Mouse (Mus musculus) cortical plate, adult 2 months (tissue): ENCODE measurements around the gene Uba52. TPM values are rescaled to one million over a fixed set of nuclear protein-coding genes. Genes with fewer than 3 reads are reported as not detected.

Source experiments
- H3K27ac ChIP-seq: fragments of 200-500 bp; 2 replicates; pipeline ENCODE4 v1.5.1; 2012; ENCODE audit warnings: low read length, control low read depth, inconsistent platforms; ENCODE audit not compliant: insufficient read depth
- H3K4me1 ChIP-seq: fragments of 200-500 bp; 2 replicates; pipeline ENCODE4 v1.6.1; 2011; ENCODE audit warnings: low read length; ENCODE audit not compliant: control insufficient read depth, insufficient read depth
- H3K4me3 ChIP-seq: fragments of 200-500 bp; 2 replicates; pipeline ENCODE4 v1.5.1; 2011; ENCODE audit warnings: mild to moderate bottlenecking, low read length, control low read depth; ENCODE audit not compliant: insufficient read depth
- CTCF ChIP-seq: fragments of 200-500 bp; IDR thresholded peaks from 2 replicates; pipeline ENCODE4 v1.5.1; 2011; ENCODE audit warnings: mild to moderate bottlenecking, control low read depth, low read length; ENCODE audit not compliant: insufficient read depth; ENCODE audit errors: extremely low read depth
- POLR2A ChIP-seq: fragments of 200-500 bp; IDR thresholded peaks from 2 replicates; pipeline ENCODE4 v1.6.1; 2011; ENCODE audit warnings: mild to moderate bottlenecking, low read length, control low read depth; ENCODE audit not compliant: insufficient read depth; ENCODE audit errors: extremely low read depth
- polyA plus RNA-seq: library from polyadenylated mRNA; depleted of rRNA; stranded (reverse); fragments of >200 nt; gene quantifications from 2 replicates; pipeline ENCODE4 v1.2.3, GENCODE M21; 2012

Uba52 gene
- polyA plus RNA-seq, 1 experiment: 851 TPM

DNA sequence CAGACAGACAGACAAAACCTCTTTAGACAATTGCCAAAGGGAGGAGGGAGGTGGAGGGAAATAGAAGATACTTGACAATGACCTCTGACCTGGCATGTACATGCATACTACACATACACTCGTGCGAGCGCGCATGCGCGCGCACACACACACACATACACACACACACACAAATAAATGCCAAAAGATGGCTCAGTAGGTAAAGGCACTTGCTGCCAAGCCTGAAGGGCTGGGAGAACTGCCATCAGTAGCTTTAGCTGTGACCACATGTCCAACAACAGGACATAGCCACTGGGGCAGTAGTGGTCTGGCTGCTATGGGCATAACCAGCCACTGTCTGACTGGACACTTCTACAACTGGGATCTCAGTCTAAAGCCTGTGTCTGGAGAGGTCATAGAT is 38.7 kb downstream of the Uba52 start:
- TF ChIP-seq POLR2A: no peak
- Histone ChIP-seq H3K4me1 (peaks cover 10% of the 10 kb centered on the region), H3K4me3 (no peak overlapping the region), H3K27ac (no peak overlapping the region)

DNA sequence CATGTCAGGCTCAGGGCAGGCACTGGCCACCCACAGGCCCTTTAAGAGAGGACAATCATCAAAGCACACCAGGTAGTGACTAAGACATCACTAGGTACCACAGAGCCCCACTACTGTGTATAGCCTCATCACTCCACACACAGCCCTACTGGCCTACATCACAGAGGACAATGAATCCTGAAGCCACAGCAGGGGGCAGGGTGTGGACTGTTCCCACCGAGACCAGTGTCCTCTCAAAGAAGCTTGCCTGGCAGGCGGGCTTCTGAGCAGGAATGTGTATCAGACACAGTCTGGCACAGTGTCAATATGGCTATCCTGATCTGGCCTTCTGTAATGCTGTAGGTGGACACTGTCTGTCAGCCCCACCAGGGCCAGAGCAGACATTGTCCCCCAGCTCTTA is 40.7 kb downstream of the Uba52 start:
- Histone ChIP-seq H3K27ac (no peak overlapping the region; the same call in 1 of the 2 replicates), H3K4me3 (no peak overlapping the region), H3K4me1 (peaks cover 10% of the 10 kb centered on the region)
- TF ChIP-seq CTCF (no peak), POLR2A (no peak)

- TF ChIP-seq POLR2A (no peak), CTCF (no peak)
- H3K4me1 ChIP-seq: peaks cover 10% of the 10 kb centered on the region
Observed at GRCm38 (mm10) chr8:70469295-70469916, 41.2 kb downstream of the Uba52 start.

GRCm38 (mm10) chr8:70468733-70469132 is 41.9 kb downstream of the Uba52 start:
- H3K4me1 ChIP-seq: peaks cover 16% of the 10 kb centered on the region
- TF ChIP-seq CTCF (no peak), POLR2A (no peak)
- H3K4me3 ChIP-seq: no peak overlapping the region
- H3K27ac ChIP-seq: no peak overlapping the region

More at GRCm38 (mm10) chr8:70469295-70469916, 41.2 kb downstream of the Uba52 start:
- no peak overlapping the region for H3K4me3 ChIP-seq
- H3K27ac ChIP-seq: peak overlapping the region; percentile 16; the same call in 1 of the 2 replicates

DNA sequence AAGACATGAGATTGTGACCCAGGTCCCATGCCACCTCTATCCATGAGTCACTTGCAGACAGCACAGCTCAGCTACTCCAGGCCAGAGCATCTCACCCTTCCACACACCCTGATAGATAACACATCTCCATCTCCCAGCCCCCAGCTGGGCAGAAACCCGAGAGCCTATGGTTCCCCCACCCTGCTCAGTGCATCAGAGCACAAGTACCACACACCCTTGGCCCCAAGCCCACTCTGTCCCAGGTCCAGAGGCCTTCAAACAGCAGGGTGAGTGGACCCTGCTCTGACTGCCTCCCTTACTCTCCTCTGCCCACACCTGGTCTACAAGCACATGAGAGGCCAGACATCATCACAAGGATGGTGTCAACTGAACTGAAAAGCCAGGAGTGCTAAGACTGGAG is 42.7 kb downstream of the Uba52 start:
- H3K4me1 ChIP-seq: peaks cover 21% of the 10 kb centered on the region
- H3K27ac ChIP-seq: no peak overlapping the region
- TF ChIP-seq POLR2A (no peak), CTCF (no peak)
- H3K4me3 ChIP-seq: no peak overlapping the region

- Histone ChIP-seq H3K4me3 (no peak overlapping the region), H3K27ac (no peak overlapping the region), H3K4me1 (peaks cover 24% of the 10 kb centered on the region)
- TF ChIP-seq POLR2A: no peak
- no peak for TF ChIP-seq CTCF
Observed at GRCm38 (mm10) chr8:70467229-70467725, 43.3 kb downstream of the Uba52 start.

- TF ChIP-seq POLR2A (no peak), CTCF (no peak)
- H3K4me1 ChIP-seq: peaks cover 26% of the 10 kb centered on the region
- H3K27ac ChIP-seq: no peak overlapping the region
Observed at GRCm38 (mm10) chr8:70466771-70467170, 43.8 kb downstream of the Uba52 start.

DNA sequence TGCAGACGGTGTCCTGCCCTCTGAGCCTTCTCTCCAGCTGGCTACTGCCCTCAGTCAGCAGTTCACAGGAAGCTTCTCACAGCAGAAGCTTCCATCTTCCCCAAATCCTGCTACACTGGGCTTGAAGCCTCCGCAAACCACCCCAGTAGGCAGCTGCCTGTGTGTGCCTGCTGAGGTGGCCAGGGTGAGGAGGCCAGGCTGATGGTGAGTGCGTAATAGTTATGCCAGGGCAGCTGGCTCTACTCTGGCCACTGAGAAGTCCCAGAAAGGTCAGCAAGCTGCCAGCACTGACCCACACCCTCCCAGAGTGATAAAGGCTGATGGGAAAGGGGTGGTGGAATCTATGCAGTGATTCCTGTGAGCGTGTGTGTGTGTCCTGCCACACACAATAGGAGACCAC is 44.3 kb downstream of the Uba52 start:
- H3K27ac ChIP-seq: no peak overlapping the region
- TF ChIP-seq POLR2A (no peak), CTCF (no peak)
- H3K4me1 ChIP-seq: peaks cover 26% of the 10 kb centered on the region

More at GRCm38 (mm10) chr8:70466771-70467170, 43.8 kb downstream of the Uba52 start:
- H3K4me3 ChIP-seq: no peak overlapping the region

GRCm38 (mm10) chr8:70465701-70466100 is 44.9 kb downstream of the Uba52 start:
- H3K27ac ChIP-seq: no peak overlapping the region
- H3K4me1 ChIP-seq: peaks cover 26% of the 10 kb centered on the region
- TF ChIP-seq POLR2A: no peak
- no peak for TF ChIP-seq CTCF
- H3K4me3 ChIP-seq: no peak overlapping the region

More for the DNA sequence above, 44.3 kb downstream of the Uba52 start:
- H3K4me3 ChIP-seq: no peak overlapping the region

- Histone ChIP-seq H3K27ac (0 out of 2 replicates have a peak overlapping the region, but pooled peaks have one; percentile 51), H3K4me1 (peaks cover 19% of the 10 kb centered on the region), H3K4me3 (no peak overlapping the region)
- TF ChIP-seq CTCF: no peak
- TF ChIP-seq POLR2A: no peak
Observed at GRCm38 (mm10) chr8:70464162-70464561, 46.4 kb downstream of the Uba52 start.
